Mouse (Mus musculus): ENCODE measurements around the gene Wwc1.

Wwc1 gene

GRCm38 (mm10) chr11:35972270-35972931 lies 7.9 kb downstream of the Wwc1 start:
- no peak for DNase-seq (ENCODE audit: low spot score)

- DNase-seq (ENCODE audit: low spot score) = no peak
Observed at GRCm38 (mm10) chr11:35970806-35971705, 9.3 kb downstream of the Wwc1 start.

GRCm38 (mm10) chr11:35968291-35968690 lies 12.0 kb downstream of the Wwc1 start:
- DNase-seq (ENCODE audit: low spot score) = no peak

- DNase-seq (ENCODE audit: low spot score) = no peak
Observed at GRCm38 (mm10) chr11:35963981-35964549, 16.3 kb downstream of the Wwc1 start.

- no peak for DNase-seq (ENCODE audit: low spot score)
Observed at GRCm38 (mm10) chr11:35963554-35963953, 16.8 kb downstream of the Wwc1 start.

GRCm38 (mm10) chr11:35962431-35962830 lies 17.9 kb downstream of the Wwc1 start:
- DNase-seq (ENCODE audit: low spot score) = no peak

GRCm38 (mm10) chr11:35959270-35959669 lies 21.1 kb downstream of the Wwc1 start:
- DNase-seq (ENCODE audit: low spot score) = no peak

- DNase-seq (ENCODE audit: low spot score) = no peak
Observed at GRCm38 (mm10) chr11:35955572-35955971, 24.8 kb downstream of the Wwc1 start.

- no peak for DNase-seq (ENCODE audit: low spot score)
Observed at GRCm38 (mm10) chr11:35953179-35953578, 27.1 kb downstream of the Wwc1 start.

- DNase-seq (ENCODE audit: low spot score) = no peak
Observed at GRCm38 (mm10) chr11:35951727-35952065, 28.6 kb downstream of the Wwc1 start.

GRCm38 (mm10) chr11:35951058-35951726 lies 29.1 kb downstream of the Wwc1 start:
- no peak for DNase-seq (ENCODE audit: low spot score)

- DNase-seq (ENCODE audit: low spot score) = no peak
Observed at GRCm38 (mm10) chr11:35950466-35950865, 29.9 kb downstream of the Wwc1 start.

GRCm38 (mm10) chr11:35950011-35950410 lies 30.3 kb downstream of the Wwc1 start:
- no peak for DNase-seq (ENCODE audit: low spot score)

GRCm38 (mm10) chr11:35948457-35948881 lies 31.9 kb downstream of the Wwc1 start:
- DNase-seq (ENCODE audit: low spot score) = no peak

- no peak for DNase-seq (ENCODE audit: low spot score)
Observed at GRCm38 (mm10) chr11:35947944-35948343, 32.4 kb downstream of the Wwc1 start.

- DNase-seq (ENCODE audit: low spot score) = no peak
Observed at GRCm38 (mm10) chr11:35945187-35945586, 35.1 kb downstream of the Wwc1 start.

- DNase-seq (ENCODE audit: low spot score) = no peak
Observed at GRCm38 (mm10) chr11:35941641-35942040, 38.7 kb downstream of the Wwc1 start.

GRCm38 (mm10) chr11:35941064-35941463 lies 39.3 kb downstream of the Wwc1 start:
- DNase-seq (ENCODE audit: low spot score) = no peak

- no peak for DNase-seq (ENCODE audit: low spot score)
Observed at GRCm38 (mm10) chr11:35938790-35939385, 41.4 kb downstream of the Wwc1 start.

GRCm38 (mm10) chr11:35935645-35936044 lies 44.7 kb downstream of the Wwc1 start:
- no peak for DNase-seq (ENCODE audit: low spot score)

- DNase-seq (ENCODE audit: low spot score) = no peak
Observed at GRCm38 (mm10) chr11:35935133-35935532, 45.2 kb downstream of the Wwc1 start.

Data from ovary, adult 18-20 months (tissue).